Mouse (Mus musculus) central nervous system, embryonic 14 days (tissue): Measurements from ENCODE around the gene Ube2e2. TPM values are rescaled to one million over a fixed set of nuclear protein-coding genes. Genes with fewer than 3 reads are reported as not detected.

Experiments
- polyA plus RNA-seq: library from polyadenylated mRNA; depleted of rRNA; stranded (reverse); fragments of >200 nt; gene quantifications from 2 replicates; pipeline ENCODE4 v1.2.3, GENCODE M21; 2012; rRNA removed

Ube2e2 gene
- 111 and 113 TPM in 2 replicates for polyA plus RNA-seq

DNA sequence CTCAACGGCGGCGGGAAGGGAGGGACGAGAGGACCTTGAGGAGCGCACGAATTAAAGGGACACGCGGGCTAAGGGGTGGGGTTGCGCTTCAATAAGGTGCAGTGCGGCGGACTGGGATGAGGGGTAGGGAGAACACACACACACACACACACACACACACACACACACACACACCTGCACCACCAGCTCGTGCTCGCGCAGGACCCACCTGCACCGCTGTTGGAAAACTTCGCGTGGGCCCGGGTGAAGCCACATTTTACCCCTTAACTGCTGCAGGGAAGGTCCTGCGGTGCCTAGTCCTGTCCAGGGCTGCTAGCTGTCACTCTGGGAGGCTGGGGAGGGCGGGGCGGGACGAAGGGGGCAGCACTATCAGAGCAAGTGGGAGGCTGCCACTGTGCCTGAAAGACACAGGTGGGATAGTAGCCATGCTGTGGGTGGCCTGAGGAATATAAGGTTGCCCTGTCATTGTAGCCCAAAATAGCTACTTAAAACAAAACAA, at the start of gene Ube2e2:
Ube2e2 (minus strand) TSS at position 321 of the 499 bp plus-strand sequence.

